ENCODE assay signal across 9 mouse cellular contexts in genomic region chr1:165280741-165281140, GRCm38 (mm10). TPM values are rescaled to one million over a fixed set of nuclear protein-coding genes. Genes with fewer than 3 reads are reported as not detected.
DNase-seq lines count a peak whose midpoint lies in the region; ATAC-seq and TF ChIP-seq lines count a peak whose summit lies in the region.
"Had no signal": no experiment of that assay in that cellular context is flagged by ENCODE, and none has a peak within 500 bp of the region (broad histone marks: within the 10 kb centered on the region; RNA-seq: fewer than 3 reads in every experiment).

No protein-coding gene starts in this region.

- TF ChIP-seq EP300 in lung, postnatal 0 days (IDR thresholded peaks at IDR 0.05): no peak
- no peak for TF ChIP-seq EP300 in stomach, postnatal 0 days (optimal IDR thresholded peaks at IDR 0.05)

- no peak overlapping the region for H3K27ac ChIP-seq in lung, postnatal 0 days (ENCODE audit: low read length)
- H3K27ac ChIP-seq in limb, embryonic 13.5 days: peak overlapping the region; percentile 93; the same call in 1 of the 2 replicates
- H3K27ac ChIP-seq in stomach, postnatal 0 days (replicated peaks): peak overlapping the region; percentile 86; the same call in 1 of the 2 replicates

- H3K36me3 ChIP-seq in lung, postnatal 0 days (ENCODE audit: insufficient read depth, low read length): no peaks in the 10 kb centered on the region
- H3K36me3 ChIP-seq in limb, embryonic 13.5 days: no peaks in the 10 kb centered on the region
- no peaks in the 10 kb centered on the region for H3K36me3 ChIP-seq in stomach, postnatal 0 days (ENCODE audit: control insufficient read depth, insufficient read depth, low read length)

- no peak for ATAC-seq in lung, postnatal 0 days
- no peak for ATAC-seq in limb, embryonic 13.5 days (ENCODE audit: low FRiP score, low read depth)
- no peak for ATAC-seq in stomach, postnatal 0 days (ENCODE audit: low FRiP score, low TSS enrichment)

- TF ChIP-seq CTCF in lung, postnatal 0 days (IDR thresholded peaks at IDR 0.05): no peak
- TF ChIP-seq CTCF in stomach, postnatal 0 days (IDR thresholded peaks at IDR 0.05; ENCODE audit: low read depth): no peak

- 0 out of 2 replicates have a peak overlapping the region, but pooled peaks have one; percentile 56 for H3K4me3 ChIP-seq in lung, postnatal 0 days (ENCODE audit: low read depth, low read length)
- H3K4me3 ChIP-seq in limb, embryonic 13.5 days: peak overlapping the region; percentile 76
- no peak overlapping the region for H3K4me3 ChIP-seq in stomach, postnatal 0 days (ENCODE audit: low read depth, low read length)

- 46% methylated on average over 10 of the region's 10 CpGs for WGBS in lung, postnatal 0 days
- 30% methylated on average over 10 of the region's 10 CpGs for WGBS in limb, embryonic 13.5 days
- 27% methylated on average over 10 of the region's 10 CpGs for WGBS in stomach, postnatal 0 days

- peak overlapping the region; percentile 95; the same call in 1 of the 2 replicates for H3K4me2 ChIP-seq in lung, postnatal 0 days (replicated peaks; ENCODE audit: low read depth, low read length)
- peak overlapping the region; percentile 91 for H3K4me2 ChIP-seq in limb, embryonic 13.5 days (replicated peaks)
- H3K4me2 ChIP-seq in stomach, postnatal 0 days (replicated peaks; ENCODE audit: low read depth): peak overlapping the region; percentile 94

- no peaks in the 10 kb centered on the region for H3K9me3 ChIP-seq in lung, postnatal 0 days (ENCODE audit: low read length)
- no peaks in the 10 kb centered on the region for H3K9me3 ChIP-seq in limb, embryonic 13.5 days
- no peaks in the 10 kb centered on the region for H3K9me3 ChIP-seq in stomach, postnatal 0 days (ENCODE audit: control insufficient read depth, low read length)

- H3K9ac ChIP-seq in lung, postnatal 0 days (replicated peaks; ENCODE audit: low read depth): no peak overlapping the region
- H3K9ac ChIP-seq in limb, embryonic 13.5 days: peak overlapping the region; percentile 89; the same call in 1 of the 2 replicates
- no peak overlapping the region for H3K9ac ChIP-seq in stomach, postnatal 0 days (ENCODE audit: low read length)

- H3K27me3 ChIP-seq in lung, postnatal 0 days (replicated peaks; ENCODE audit: insufficient read depth, low read length): no peaks in the 10 kb centered on the region
- no peaks in the 10 kb centered on the region for H3K27me3 ChIP-seq in limb, embryonic 13.5 days
- no peaks in the 10 kb centered on the region for H3K27me3 ChIP-seq in stomach, postnatal 0 days (ENCODE audit: control insufficient read depth, insufficient read depth, low read length)

- H3K4me1 ChIP-seq in lung, postnatal 0 days (ENCODE audit: insufficient read depth, low read depth, low read length): peaks cover 8% of the 10 kb centered on the region; the same call in 1 of the 2 replicates
- peaks cover 32% of the 10 kb centered on the region for H3K4me1 ChIP-seq in limb, embryonic 13.5 days
- H3K4me1 ChIP-seq in stomach, postnatal 0 days (replicated peaks; ENCODE audit: control insufficient read depth, insufficient read depth): no peaks in the 10 kb centered on the region

- DNase-seq in embryo, embryonic 10.5 days (ENCODE audit: low spot score): peak; percentile 26
- no peak for DNase-seq in embryo, embryonic 9.5 days (ENCODE audit: extremely low spot score)
- DNase-seq in lung, postnatal 0 days (ENCODE audit: low spot score): no peak
- DNase-seq in lung, postnatal 10 days: no peak
- no peak for DNase-seq in stomach, postnatal 0 days (ENCODE audit: low spot score)
- no peak for DNase-seq in layer of hippocampus, postnatal 14 days (ENCODE audit: low spot score in 2 of 2)
- no peak for DNase-seq in left cerebral cortex, adult 8-10 months (ENCODE audit: low spot score in 2 of 2)
- DNase-seq: cerebellum, adult 11-12 months had no signal

RNA-seq across cellular contexts. Expression of gene Gpr161, which starts 14.8 kb away (rescaled TPM):
- 0.51 and 0.56 TPM in 2 replicates for polyA plus RNA-seq in lung, postnatal 0 days (2015; fragmentation: Nextera tagmentation; extraction: Ambion mirVana)
- 1.8 TPM in 2 replicates for polyA plus RNA-seq in limb, embryonic 13.5 days (2015; fragmentation: Nextera tagmentation; extraction: Ambion mirVana)
- 0.52 and 0.57 TPM in 2 replicates for polyA plus RNA-seq in stomach, postnatal 0 days (2015; fragmentation: Nextera tagmentation; extraction: Ambion mirVana)
- 10 to 100 TPM; 56.5 to 63.7 TPM for total RNA-seq in layer of hippocampus, postnatal 14 days (2021)
- total RNA-seq in left cerebral cortex, adult 8-10 months (2022): 10 to 100 TPM in 1 of 4 experiments, 1 to 10 TPM in 3; 7.7 to 10.1 (median 9.0) TPM

RNA-seq across cellular contexts. Expression of gene Tiprl, which starts 43.9 kb away (rescaled TPM):
- polyA plus RNA-seq in lung, postnatal 0 days (2015; fragmentation: Nextera tagmentation; extraction: Ambion mirVana): 70.3 and 73.6 TPM in 2 replicates
- polyA plus RNA-seq in limb, embryonic 13.5 days (2015; fragmentation: Nextera tagmentation; extraction: Ambion mirVana): 97.3 and 107 TPM in 2 replicates
- polyA plus RNA-seq in stomach, postnatal 0 days (2015; fragmentation: Nextera tagmentation; extraction: Ambion mirVana): 53.8 and 56.7 TPM in 2 replicates
- 10 to 100 TPM; 60.8 to 62.5 TPM for total RNA-seq in layer of hippocampus, postnatal 14 days (2021)
- 10 to 100 TPM; 60.6 to 65.5 (median 62.1) TPM for total RNA-seq in left cerebral cortex, adult 8-10 months (2022)
